Mouse (Mus musculus) v-Abl transformed pro-B cells (cell line): ENCODE measurements around the gene Ctns.

Experiments used
- in situ Hi-C, 2 experiments: fragments of 400-800 bp; cut with MboI; formaldehyde crosslinking; loops; one replicate each; pipeline ENCODE4 v1.15.1; 2025; ENCODE audit not compliant: unreplicated experiment in 2 of 2

The Ctns gene

DNA sequence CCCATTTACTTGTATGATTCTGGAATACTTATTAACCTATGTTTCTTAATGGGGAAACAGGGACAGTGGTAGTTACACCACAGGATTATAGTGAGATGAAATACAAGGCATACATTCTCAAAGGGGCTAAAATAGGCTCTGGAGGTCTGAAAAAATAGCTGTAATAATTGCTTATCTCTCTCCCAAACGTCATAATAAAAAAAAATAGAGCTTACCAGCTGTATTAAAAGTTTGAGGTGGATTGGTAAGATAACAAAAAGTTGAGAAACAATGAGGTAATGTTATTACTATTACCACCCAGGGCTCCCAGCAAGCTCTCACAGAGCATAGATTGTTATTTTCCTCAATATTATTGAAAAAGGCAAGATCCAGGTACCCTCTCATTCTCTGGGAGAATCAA, 652 bp downstream of the Ctns start:
- in situ Hi-C loops = loop anchor here (10.0 to 25.0 kb wide), 2 partner anchors 123 to 1639 kb away; partner anchors contain the start of gene Mnt (in 1 of the 2)

DNA sequence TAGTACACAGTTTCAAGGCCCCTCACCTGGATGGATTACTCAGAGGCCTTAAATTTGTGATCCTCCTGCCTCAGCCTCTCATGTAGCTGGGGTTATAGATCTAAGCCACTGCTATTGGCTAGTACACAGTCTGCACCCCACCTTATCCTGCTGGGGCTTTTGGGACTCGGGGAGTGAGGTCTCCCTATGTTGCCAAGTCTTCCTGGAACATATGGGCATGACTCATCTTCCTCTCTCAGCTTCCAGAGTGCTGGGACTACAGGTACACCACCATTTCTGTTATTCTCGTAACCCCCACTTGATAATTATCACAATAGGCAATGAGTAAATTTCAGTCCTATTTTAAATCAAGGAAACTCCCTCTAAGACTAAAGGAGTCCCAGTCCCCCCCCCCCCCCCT, 4.4 kb downstream of the Ctns start:
- in situ Hi-C loops = loop anchor here (10.0 to 25.0 kb wide), 2 partner anchors 120 to 1643 kb away; partner anchors contain the start of gene Mnt (in 1 of the 2)

DNA sequence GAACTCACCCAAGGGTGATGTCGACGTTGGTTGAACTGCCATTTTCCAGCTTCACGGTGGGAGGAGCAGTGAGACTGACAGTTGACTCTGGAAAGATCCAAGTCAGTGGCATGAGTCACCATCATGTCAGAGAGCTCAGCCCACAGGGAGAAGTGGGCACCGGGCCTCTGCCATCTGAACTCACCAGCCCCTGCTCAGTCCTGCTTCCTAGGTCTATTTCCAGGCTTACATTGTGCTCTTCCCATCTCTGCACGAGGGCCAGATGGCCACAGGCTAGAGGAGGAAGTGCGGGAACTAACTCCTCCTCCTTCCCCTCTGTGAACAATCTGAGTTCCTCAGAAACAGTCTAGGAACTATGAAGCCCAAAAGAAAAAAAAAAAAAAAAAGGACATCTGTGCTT, 5.8 kb downstream of the Ctns start:
- in situ Hi-C loops = loop anchor here (10.0 to 25.0 kb wide), 2 partner anchors 118 to 1644 kb away; partner anchors contain the start of gene Mnt (in 1 of the 2)

DNA sequence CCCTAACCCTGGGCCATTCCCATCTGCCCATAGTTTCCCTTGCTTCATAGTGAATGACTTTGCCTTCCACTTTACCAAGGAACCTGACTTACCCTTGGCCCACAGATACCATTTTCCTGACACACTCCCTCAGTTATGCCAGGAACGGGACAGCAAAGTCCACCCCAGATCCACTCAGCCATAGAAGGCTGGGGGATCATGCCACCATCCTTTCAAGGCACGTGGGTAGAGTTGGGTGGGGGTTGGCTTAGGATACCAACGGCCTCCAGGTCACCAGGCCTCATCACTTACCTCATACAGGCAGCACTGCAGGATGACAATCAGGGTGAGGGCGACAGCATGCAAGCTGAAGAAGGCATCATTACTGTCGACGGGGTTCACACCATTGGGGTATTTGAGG, 11.6 kb downstream of the Ctns start:
- in situ Hi-C loops = loop anchor here in 1 of 2 experiments (25.0 kb wide), 1 partner anchor 1650 kb away; the partner anchor contains the start of gene Mnt

DNA sequence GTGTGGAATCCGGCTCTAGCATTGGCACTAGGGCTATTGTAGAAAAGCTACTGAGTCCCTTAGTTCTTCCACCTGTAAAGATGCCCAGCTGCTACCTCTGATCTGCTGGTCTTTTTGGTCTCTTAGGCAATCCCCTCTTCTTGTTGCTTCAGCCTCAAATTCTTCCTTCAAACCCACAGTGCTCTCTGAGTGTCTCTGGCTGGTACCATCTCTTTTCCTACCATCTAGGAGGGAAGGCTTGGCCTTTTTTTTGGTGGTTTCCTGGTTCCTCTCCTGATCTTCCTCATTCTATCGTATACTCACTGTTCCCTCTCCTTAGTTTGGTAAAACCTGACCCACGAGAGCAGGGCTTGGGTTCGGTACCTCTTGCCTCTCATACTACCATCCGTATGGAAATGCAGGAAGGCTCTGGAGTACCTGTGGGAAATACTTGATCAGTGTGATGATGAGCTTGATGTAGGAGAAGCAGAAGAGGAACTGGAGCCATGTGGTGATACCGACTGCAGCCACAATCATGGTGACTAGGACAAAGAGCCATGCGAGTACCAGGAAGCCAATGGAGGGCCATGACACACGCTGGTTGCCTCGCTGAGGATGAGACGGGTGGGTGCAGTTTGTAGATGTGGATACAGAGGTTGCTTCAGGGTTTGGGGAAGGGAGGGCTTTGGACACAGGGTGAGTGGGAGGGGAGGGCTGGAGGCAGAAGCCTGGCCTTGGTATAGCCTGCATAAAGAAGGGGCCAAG, 12.8 kb downstream of the Ctns start:
- in situ Hi-C loops = loop anchor here in 1 of 2 experiments (25.0 kb wide), 1 partner anchor 1651 kb away; the partner anchor contains the start of gene Mnt

DNA sequence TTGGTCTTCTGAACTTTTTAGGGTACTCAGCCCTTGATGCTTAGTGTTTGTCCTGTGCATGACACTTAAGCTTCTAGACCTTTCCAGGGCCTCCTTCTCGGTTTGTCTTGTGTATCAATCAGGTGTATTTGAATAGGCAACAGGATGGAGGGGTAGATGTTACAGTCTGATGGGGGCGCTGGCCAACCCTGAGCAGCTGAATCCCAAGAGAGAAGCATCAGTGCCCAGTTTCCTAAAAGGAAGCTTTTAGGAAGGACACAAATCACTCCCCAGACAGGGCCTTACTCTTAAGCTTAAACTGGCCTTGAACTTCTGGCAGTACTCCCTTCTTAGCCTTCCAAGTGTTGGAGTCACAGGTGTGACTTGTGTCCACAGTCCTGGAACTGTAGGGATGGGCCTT, 20.9 kb downstream of the Ctns start:
- in situ Hi-C loops = loop anchor here in 1 of 2 experiments (25.0 kb wide), 1 partner anchor 1659 kb away; the partner anchor contains the start of gene Mnt

DNA sequence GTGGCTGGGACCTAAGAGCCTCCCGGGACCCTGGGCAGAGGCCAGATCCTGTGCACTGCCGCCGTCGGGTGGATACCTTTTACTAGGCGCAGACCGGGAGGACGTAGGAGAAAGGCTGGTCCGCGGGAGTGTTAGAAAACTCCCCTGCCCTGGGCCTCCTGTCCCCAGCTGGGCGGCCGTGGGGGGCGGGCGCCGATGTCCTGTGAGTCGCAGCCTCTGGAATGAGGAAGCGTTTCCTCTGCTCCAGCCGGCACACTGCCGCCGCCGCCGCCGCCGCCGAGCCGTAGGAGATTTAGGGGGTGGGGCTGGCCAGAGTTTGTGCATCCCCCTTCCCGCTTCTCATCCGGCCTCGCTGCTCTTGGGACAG, 21.4 kb downstream of the Ctns start:
- in situ Hi-C loops = loop anchor here in 1 of 2 experiments (25.0 kb wide), 1 partner anchor 1660 kb away; the partner anchor contains the start of gene Mnt

DNA sequence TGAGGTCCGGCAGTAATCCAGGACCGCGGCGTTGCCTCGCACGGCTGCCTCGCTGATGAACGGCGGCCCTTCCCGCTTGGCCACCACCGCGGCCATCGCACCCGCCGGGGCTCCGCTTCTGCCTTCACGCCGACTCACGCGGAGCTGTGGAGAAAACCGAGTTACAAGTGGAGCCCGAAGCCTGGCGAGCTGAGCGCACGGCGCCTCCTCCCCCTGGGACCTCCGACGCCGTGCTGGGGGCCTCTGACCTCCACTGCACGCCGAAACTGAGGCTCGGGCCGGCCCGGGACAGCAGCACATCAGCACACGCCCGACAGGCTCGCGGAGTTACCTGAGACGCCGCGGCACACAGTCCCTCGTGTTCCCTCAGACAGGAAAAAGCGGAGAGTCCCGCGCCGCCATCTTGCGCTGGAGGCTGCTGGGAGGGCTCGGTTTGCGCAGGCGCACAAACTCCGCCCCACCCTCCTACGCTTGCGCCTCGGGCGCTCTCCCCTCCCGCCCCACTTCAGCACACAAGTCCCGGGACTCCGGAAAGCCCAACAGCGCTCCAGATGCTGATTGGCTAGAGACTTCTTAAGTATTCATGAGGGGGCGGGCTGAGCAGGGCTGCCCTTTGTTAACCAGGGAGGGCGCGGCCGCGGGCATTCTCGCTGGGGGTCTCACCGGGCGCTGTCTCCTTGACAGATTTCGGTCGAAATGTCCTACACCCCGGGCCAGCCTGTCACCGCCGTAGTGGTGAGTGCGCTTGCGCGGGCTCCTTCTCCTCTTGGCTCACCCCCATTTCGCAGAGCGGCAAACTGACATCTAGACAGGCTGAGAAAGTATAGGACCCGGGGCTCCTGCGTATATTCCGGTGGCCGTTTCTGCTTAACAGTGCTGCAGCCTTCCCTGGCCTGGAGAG, 22.0 kb downstream of the Ctns start, which contains the start of the genes Emc6 and Tax1bp3:
Gene Emc6, minus strand, starts transcription at position 430 of the 901 bp plus-strand sequence.
Gene Tax1bp3, plus strand, starts transcription at position 476 of the 901 bp plus-strand sequence.
- in situ Hi-C loops = loop anchor here in 1 of 2 experiments (25.0 kb wide), 1 partner anchor 1660 kb away; the partner anchor contains the start of gene Mnt

DNA sequence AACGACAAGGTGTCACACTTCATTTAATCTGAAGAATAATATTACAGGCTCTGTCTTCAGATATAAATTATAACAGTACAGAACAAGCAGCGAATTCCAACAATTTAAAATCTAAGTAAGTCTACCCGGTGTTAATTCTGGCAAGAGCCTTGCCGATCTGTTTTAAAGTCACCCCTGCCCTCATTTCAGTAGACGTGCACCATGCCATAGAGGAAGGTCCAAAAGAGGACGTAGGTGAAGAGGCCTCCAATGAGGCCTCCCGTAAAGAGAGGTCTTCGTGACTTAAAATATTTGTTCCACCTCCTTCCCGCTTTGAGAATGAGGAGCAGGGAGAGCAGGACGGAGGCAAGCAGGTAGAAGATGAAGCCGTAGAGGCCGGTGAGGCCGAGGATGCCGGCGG, 22.7 kb downstream of the Ctns start:
- in situ Hi-C loops = loop anchor here in 1 of 2 experiments (25.0 kb wide), 1 partner anchor 1661 kb away; the partner anchor contains the start of gene Mnt

DNA sequence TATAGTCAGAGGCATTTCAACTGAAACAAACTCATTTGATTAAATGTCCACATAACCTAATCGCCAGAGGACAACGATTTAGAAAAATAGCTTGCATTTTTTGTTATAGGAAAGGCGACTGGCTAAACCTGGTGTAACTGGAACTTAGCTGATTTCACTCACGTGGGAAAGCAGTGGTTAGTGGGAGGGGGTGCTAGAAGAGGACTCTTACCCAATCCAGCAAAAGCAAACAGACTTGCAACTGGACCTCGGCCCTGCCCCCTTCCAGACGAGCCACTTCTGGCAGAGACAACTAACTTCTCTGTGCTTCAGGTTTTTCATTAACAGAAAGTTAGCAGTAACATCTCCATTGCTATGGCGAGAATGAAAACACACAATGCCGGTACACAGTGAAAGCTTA, 23.2 kb downstream of the Ctns start:
- in situ Hi-C loops = loop anchor here in 1 of 2 experiments (25.0 kb wide), 1 partner anchor 1662 kb away; the partner anchor contains the start of gene Mnt

DNA sequence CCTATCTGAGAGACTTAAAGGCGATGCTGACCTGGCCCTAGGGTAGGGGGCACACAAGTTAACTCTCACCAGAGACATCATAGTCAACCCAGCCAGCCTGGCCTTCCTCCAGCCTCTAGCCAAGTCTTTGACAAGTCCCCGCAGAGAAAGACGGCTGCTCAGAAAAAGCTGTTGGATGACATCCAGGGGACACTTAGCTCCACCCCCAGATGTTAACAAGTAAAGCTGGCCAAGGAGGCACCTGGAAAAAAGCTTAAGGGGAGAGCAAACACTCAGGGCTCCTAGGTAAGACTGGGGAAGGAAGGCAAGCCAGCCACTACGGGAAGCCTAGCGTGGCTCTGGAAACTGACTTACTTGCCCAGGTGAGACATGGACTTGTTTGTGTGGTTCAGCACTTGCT, 26.7 kb downstream of the Ctns start:
- in situ Hi-C loops = loop anchor here in 1 of 2 experiments (5.0 kb wide), 1 partner anchor 35 kb away; the partner anchor contains the start of gene Haspin

DNA sequence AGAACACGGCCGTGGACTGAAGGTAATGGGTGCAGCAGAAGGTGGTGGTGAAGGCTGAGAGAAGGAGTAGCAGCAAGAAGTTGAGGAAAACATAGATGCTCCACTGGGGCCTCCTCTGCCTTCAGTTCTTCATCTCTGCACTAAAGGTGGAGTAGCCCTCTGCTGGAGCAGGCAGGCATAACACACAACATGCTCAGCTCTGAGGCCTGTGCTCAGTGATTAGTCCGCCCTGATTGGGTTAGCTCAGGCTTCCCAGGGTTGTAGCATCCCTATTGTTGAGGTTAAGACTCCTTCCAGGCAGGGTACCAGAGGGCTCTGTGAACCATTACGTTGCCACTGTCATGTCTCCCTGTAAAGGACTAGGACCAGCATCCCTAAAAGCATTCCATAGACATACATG, 29.6 kb downstream of the Ctns start:
- in situ Hi-C loops = no loop called here

DNA sequence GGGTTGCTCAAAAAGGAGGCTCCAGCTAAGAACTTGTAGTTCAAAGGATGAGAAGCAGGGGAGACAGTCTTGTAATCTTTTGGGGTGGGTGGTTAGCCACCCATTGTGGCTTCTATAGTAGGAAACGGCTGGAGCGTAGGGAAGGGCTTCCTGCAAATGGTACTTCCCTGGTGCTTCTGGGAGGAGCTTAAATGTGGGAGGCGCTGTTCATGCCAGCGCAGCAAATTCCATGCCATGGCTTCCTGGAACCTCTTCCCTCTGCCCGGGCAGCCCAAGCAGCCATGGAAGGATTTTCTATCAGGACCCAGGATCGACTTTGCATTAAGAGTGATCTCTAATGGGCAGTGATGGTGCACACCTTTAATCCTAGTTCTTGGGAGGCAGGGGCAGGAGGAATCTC, 30.3 kb downstream of the Ctns start:
- in situ Hi-C loops = no loop called here

DNA sequence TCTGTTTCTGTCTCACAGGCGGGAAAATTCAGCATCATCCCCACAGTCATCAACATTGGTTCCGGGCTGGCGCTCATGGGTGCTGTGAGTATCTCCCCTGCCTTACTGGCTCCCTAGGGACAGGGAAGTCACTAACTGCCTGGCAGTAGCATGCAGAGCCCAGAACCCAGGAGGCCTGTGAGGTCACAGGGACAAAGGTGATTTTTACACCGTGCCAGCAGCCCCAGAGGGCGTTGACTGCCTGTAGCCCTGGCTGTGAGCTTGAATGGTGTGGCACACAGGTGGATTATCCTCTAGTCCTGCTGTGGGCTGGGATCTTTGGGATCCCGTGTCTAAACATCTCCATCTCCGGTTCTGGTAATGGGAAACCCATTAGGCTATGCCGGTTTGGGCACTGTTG, 30.8 kb downstream of the Ctns start:
- in situ Hi-C loops = no loop called here

DNA sequence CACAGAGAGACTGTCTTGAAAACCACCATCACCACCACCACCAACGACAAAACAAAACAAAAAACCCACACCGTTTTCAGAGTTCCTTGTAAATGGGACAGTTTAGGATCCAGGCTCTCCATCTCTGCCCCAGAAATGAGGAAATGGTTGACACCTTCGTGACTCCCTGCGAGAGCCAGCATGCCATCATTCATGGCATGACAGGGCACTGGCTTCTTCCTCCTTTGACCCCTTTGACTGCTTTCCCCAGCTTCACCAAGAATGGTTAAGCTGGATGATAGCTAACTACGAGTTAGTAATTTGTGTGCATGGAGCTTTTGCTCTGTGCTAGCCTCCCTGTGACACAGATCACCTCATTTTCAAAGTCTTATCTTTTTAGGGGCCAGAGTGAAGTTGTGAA, 36.6 kb downstream of the Ctns start:
- in situ Hi-C loops = no loop called here

DNA sequence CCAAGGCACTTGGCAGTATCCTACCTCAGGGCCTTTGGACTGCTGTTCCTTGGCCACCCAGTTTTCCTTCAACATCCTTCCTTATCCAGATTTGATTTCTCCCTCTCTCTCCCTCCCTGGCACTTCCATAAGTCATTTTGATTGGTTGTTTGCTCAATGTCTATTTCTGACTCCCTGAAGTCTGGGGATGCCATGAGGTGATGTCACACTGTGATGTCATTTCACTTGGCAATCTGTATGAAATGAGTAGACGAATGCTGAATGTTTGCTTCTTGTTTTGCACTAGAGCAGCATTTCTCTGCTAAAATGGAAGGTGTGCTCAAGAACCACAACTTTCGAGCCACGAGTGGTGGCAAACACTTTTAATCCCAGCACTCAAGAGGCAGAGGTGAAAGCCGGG, 37.2 kb downstream of the Ctns start:
- in situ Hi-C loops = no loop called here

DNA sequence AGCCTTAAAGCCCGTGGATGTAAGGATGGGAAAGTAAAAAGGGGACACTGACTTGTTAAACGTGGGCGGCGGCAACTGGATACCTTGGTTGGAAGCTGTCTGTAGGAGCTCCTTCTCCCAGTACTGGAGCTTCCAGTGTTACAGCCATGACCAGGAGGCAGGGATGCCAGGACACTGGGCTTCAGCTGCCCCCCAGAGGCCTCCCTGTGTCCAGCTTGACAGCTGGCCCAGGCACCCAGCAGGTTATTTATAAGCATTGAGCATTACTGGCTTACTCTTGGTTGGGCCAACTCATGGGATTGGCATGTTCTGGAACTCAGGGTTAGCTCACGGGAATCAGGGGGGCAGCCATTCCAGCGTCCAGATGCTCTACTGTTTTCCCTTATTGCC, 38.0 kb downstream of the Ctns start:
- in situ Hi-C loops = no loop called here

DNA sequence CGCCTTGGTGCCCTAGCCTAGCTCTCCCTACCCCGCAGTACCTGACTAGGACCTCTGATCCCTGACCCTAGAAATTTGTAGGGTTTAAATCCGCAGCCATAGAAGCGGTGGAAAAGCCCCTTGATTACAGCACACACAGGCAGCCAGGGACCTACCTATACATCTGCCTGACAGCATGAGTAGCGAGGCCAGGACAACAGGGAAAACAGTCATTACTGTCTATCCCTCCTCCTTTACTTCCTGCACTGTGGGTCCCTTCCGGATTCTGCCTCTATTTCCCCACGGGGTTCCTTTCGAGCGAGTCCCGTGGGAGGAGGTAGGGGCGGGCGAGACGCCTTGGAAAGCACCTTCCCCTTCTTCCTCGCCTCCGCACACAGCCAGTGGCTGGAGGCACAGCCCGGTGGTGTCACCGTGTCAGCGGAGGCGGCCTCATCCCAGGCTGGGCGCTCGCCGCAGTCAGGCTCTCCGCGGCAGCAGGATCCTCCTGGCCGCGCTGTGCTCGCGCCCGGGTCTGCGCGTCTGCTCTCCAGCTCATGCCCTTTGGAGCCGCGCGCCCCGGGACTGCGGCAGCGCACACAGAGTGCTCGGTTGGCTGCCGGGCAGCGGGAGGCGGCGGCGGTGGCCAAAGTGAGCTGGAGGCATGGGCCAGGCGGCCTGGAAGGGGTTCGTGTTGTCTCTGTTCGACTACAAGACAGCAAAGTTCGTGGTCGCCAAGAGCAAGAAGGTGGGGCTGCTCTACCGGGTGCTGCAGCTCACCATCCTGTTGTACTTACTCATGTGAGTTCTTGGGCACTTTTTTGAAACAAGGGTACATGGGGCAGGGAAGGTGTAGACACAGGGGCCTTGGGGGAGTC, 38.7 kb downstream of the Ctns start, which contains the start of gene P2rx5:
Gene P2rx5, plus strand, starts transcription at position 465 of the 854 bp plus-strand sequence.
- in situ Hi-C loops = no loop called here

DNA sequence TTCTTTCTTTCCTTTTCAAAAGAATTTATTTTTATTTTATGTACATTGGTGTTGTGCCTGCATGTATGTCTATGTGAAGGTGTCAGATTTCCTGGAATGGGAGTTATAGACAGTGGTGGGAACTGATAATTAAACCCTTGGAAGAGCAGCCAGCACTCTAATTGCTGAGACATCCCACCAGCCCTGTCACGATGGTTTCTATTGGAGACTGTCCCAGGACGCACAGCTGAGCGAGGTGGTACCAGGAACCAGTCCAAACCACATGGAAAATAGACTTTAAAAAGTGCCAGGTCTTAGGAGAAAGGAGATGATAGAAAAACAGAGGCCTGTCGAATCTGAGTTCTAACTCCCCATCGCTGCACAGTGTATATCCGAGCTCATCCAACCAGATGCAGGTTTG, 43.8 kb downstream of the Ctns start:
- in situ Hi-C loops = no loop called here
